Mouse (Mus musculus): ENCODE data around the gene Gata3.

Gata3 gene

GRCm38 (mm10) chr2:9871798-9872197, 18.0 kb downstream of the Gata3 start:
- DNase-seq (ENCODE audit: low spot score), result no peak

GRCm38 (mm10) chr2:9871141-9871716, 18.6 kb downstream of the Gata3 start:
- no peak for DNase-seq (ENCODE audit: low spot score)

- DNase-seq (ENCODE audit: low spot score), result no peak
These were observed 22.6 kb downstream of the Gata3 start for GRCm38 (mm10) chr2:9867092-9867825.

- no peak for DNase-seq (ENCODE audit: low spot score)
These were observed 29.1 kb downstream of the Gata3 start for GRCm38 (mm10) chr2:9860698-9861097.

- no peak for DNase-seq (ENCODE audit: low spot score)
These were observed 34.0 kb downstream of the Gata3 start for GRCm38 (mm10) chr2:9855861-9856260.

- no peak for DNase-seq (ENCODE audit: low spot score)
These were observed 36.8 kb downstream of the Gata3 start for GRCm38 (mm10) chr2:9852851-9853576.

- DNase-seq (ENCODE audit: low spot score), result no peak
These were observed 54.6 kb downstream of the Gata3 start for GRCm38 (mm10) chr2:9835195-9835594.

GRCm38 (mm10) chr2:9833712-9834111, 56.1 kb downstream of the Gata3 start:
- DNase-seq (ENCODE audit: low spot score), result no peak

- no peak for DNase-seq (ENCODE audit: low spot score)
These were observed 62.2 kb downstream of the Gata3 start for GRCm38 (mm10) chr2:9827624-9828023.

GRCm38 (mm10) chr2:9820611-9821010, 69.2 kb downstream of the Gata3 start:
- DNase-seq (ENCODE audit: low spot score), result no peak

- no peak for DNase-seq (ENCODE audit: low spot score)
These were observed 71.6 kb downstream of the Gata3 start for GRCm38 (mm10) chr2:9818177-9818785.

Measured in layer of hippocampus, adult 9-10 months (tissue).